ENCODE assay signal across 10 mouse cellular contexts in genomic region chr2:172249336-172249735, GRCm38 (mm10). TPM values are rescaled to one million over a fixed set of nuclear protein-coding genes. Genes with fewer than 3 reads are reported as not detected.
DNase-seq lines count a peak whose midpoint lies in the region; ATAC-seq and TF ChIP-seq lines count a peak whose summit lies in the region.
"Had no signal": no experiment of that assay in that cellular context is flagged by ENCODE, and none has a peak within 500 bp of the region (broad histone marks: within the 10 kb centered on the region; RNA-seq: fewer than 3 reads in every experiment).

No protein-coding gene starts in this region.

- peak; percentile 62 for TF ChIP-seq CTCF in hindbrain, postnatal 0 days (IDR thresholded peaks at IDR 0.05; ENCODE audit: low read depth)
- TF ChIP-seq CTCF in embryonic fibroblast, embryonic 13.5 days (IDR thresholded peaks at IDR 0.05; ENCODE audit: borderline replicate concordance, insufficient read depth, low read length): peak; percentile 62; the same call in 1 of the 2 replicates

- no peak for TF ChIP-seq POLR2A in embryonic fibroblast, embryonic 13.5 days (IDR thresholded peaks at IDR 0.05; ENCODE audit: low read depth, low read length)

- H3K4me1 ChIP-seq in hindbrain, postnatal 0 days (ENCODE audit: insufficient read depth, low read length): no peaks in the 10 kb centered on the region
- H3K4me1 ChIP-seq in hindbrain, embryonic 12.5 days: 0 out of 2 replicates have a peak, but pooled peaks cover 5% of the 10 kb centered on the region
- no peaks in the 10 kb centered on the region; the same call in 1 of the 2 replicates for H3K4me1 ChIP-seq in embryonic fibroblast, embryonic 13.5 days (ENCODE audit: control insufficient read depth, insufficient read depth, low read length)

- no peak for DNase-seq in hindbrain, postnatal 0 days (ENCODE audit: low spot score)
- DNase-seq in spleen, postnatal 4 days (ENCODE audit: low spot score in 2 of 2): peak; percentile 37 to 80
- DNase-seq in spleen, adult 18-20 months: no peak
- DNase-seq in urinary bladder, postnatal 36 days (ENCODE audit: low spot score in 2 of 2): no peak
- DNase-seq in left cerebral cortex, adult 9 months (ENCODE audit: low spot score in 2 of 2): no peak
- DNase-seq: cerebellum, adult 9-11 months had no signal

- no peaks in the 10 kb centered on the region for H3K9me3 ChIP-seq in hindbrain, postnatal 0 days (ENCODE audit: low read length)
- H3K9me3 ChIP-seq in hindbrain, embryonic 12.5 days (replicated peaks): no peaks in the 10 kb centered on the region

- H3K4me3 ChIP-seq in hindbrain, postnatal 0 days (ENCODE audit: low read length): no peak overlapping the region
- H3K4me3 ChIP-seq in hindbrain, embryonic 12.5 days: no peak overlapping the region
- H3K4me3 ChIP-seq in embryonic fibroblast, embryonic 13.5 days (ENCODE audit: insufficient read depth, low read length): no peak overlapping the region

- H3K4me2 ChIP-seq in hindbrain, postnatal 0 days (ENCODE audit: low read depth, low read length): no peak overlapping the region
- no peak overlapping the region for H3K4me2 ChIP-seq in hindbrain, embryonic 12.5 days (replicated peaks)

- no peak overlapping the region for H3K9ac ChIP-seq in hindbrain, postnatal 0 days (replicated peaks; ENCODE audit: low read length)
- no peak overlapping the region for H3K9ac ChIP-seq in hindbrain, embryonic 12.5 days

- ATAC-seq in hindbrain, postnatal 0 days: no peak
- ATAC-seq in hindbrain, embryonic 12.5 days (ENCODE audit: low FRiP score): no peak
- ATAC-seq: forebrain, embryonic 16.5 days had no signal

- WGBS in hindbrain, postnatal 0 days: 85% methylated on average over 14 of the region's 14 CpGs
- WGBS in hindbrain, embryonic 12.5 days: 81% methylated on average over 14 of the region's 14 CpGs

- peaks cover 13% of the 10 kb centered on the region; the same call in 1 of the 2 replicates for H3K27me3 ChIP-seq in hindbrain, postnatal 0 days (ENCODE audit: insufficient read depth, low read length)
- H3K27me3 ChIP-seq in hindbrain, embryonic 12.5 days: peaks cover 20% of the 10 kb centered on the region

- H3K27ac ChIP-seq in hindbrain, postnatal 0 days: no peak overlapping the region
- H3K27ac ChIP-seq in hindbrain, embryonic 12.5 days: no peak overlapping the region
- H3K27ac ChIP-seq in embryonic fibroblast, embryonic 13.5 days (ENCODE audit: insufficient read depth, low read length): no peak overlapping the region

- no peaks in the 10 kb centered on the region for H3K36me3 ChIP-seq in hindbrain, postnatal 0 days (ENCODE audit: insufficient read depth, low read length)
- H3K36me3 ChIP-seq in hindbrain, embryonic 12.5 days: no peaks in the 10 kb centered on the region

RNA-seq across cellular contexts. Expression of gene Mc3r, which starts 1.0 kb away (rescaled TPM):
- 0.31 TPM in 1 of 2 replicates, not detected in the other for total RNA-seq in hindbrain, postnatal 0 days (2014; rRNA removed)
- 0.30 and 0.38 TPM in 2 replicates for polyA plus RNA-seq in hindbrain, postnatal 0 days (2015; fragmentation: Nextera tagmentation; extraction: Ambion mirVana)
- polyA plus RNA-seq in hindbrain, embryonic 12.5 days (2016; fragmentation: Nextera tagmentation; extraction: Ambion mirVana): not detected in 2 replicates
- 0.19 TPM in 1 of 2 replicates, not detected in the other for polyA plus RNA-seq in embryonic fibroblast, embryonic 13.5 days (2011; ENCODE audit: insufficient read length, low read depth, missing spikeins)
- total RNA-seq: heart, postnatal 36 days had no signal

Comparison
In these comparisons a context has a peak if more than half of its experiments do, and no peak if none do; other contexts are left out.
1. DNase-seq: peak in spleen, postnatal 4 days (2 of 2); none in hindbrain, postnatal 0 days (single experiment), spleen, adult 18-20 months (0 of 2), urinary bladder, postnatal 36 days (0 of 2) and left cerebral cortex, adult 9 months (0 of 2).